Mouse (Mus musculus) ES-E14 (cell line): ENCODE data around the gene Naa20.

Source experiments
- ZC3H11A ChIP-seq: IDR thresholded peaks from 2 replicates; pipeline ENCODE4 v1.6.1; 2012; ENCODE audit warnings: low read depth, mild to moderate bottlenecking, inconsistent platforms, low read length, borderline replicate concordance
- ZNF384 ChIP-seq: IDR thresholded peaks from 2 replicates; pipeline ENCODE4 v1.6.1; 2012; ENCODE audit warnings: low read depth, low read length, inconsistent platforms

- TF ChIP-seq ZNF384, result no peak
- no peak for TF ChIP-seq ZC3H11A
Measured at GRCm38 (mm10) chr2:145866238-145866637, 35.7 kb upstream of the Naa20 start.
